Mouse (Mus musculus) kidney, adult 8-10 months (tissue): ENCODE measurements at regions not wholly inside any gene's neighbourhood (a gene's known extent, or its start where the extent isn't known, plus 50 kb on each side); places are given as distances from the start of the nearest gene placed in this dataset.

ENCODE experiments used
- DNase-seq, 2 experiments: peaks; one replicate each; pipeline ENCODE4 v3.0.0; 2022

DNA sequence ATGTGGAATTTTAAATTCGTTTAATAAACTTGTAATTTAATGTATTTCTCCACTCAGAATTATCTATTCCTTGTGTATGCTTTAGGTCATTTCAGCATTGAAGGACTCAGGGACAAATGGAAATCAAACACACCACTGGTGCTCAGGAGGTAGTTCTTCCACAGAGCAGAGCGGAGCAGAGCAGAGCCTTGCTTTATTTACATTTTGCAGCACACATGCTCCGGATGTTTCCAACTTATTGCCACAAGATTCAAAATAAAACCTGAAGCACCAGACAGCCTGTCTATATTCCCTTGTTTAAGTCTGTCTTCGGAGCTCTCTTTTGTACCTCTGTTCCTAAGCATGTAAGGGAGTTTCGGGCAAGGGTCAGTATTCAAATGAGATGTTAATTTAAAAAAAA is 135.2 kb upstream of the Meis2 start:
- no peak for DNase-seq

- DNase-seq = no peak
These were observed 116.2 kb upstream of the Meis2 start for GRCm38 (mm10) chr2:116181861-116182260.

DNA sequence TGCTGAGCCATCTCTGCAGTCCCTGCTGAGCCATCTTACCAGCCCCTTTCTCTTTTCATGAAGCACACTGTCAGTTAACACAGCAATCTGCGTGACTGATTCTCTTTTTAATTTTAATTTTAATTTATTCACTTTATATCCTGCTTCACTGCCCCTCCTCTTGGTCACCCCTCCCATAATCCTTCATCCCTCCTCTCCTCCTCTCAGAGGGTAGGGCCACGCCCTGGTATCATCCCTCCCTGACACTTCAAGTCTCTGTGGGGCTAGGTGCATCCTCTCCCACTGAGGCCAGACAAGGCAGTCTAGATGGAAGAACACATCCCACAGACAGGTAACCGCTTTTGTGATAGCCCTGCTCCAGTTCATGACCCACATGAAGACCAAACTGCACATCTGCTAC is 111.5 kb upstream of the Meis2 start:
- no peak for DNase-seq

DNA sequence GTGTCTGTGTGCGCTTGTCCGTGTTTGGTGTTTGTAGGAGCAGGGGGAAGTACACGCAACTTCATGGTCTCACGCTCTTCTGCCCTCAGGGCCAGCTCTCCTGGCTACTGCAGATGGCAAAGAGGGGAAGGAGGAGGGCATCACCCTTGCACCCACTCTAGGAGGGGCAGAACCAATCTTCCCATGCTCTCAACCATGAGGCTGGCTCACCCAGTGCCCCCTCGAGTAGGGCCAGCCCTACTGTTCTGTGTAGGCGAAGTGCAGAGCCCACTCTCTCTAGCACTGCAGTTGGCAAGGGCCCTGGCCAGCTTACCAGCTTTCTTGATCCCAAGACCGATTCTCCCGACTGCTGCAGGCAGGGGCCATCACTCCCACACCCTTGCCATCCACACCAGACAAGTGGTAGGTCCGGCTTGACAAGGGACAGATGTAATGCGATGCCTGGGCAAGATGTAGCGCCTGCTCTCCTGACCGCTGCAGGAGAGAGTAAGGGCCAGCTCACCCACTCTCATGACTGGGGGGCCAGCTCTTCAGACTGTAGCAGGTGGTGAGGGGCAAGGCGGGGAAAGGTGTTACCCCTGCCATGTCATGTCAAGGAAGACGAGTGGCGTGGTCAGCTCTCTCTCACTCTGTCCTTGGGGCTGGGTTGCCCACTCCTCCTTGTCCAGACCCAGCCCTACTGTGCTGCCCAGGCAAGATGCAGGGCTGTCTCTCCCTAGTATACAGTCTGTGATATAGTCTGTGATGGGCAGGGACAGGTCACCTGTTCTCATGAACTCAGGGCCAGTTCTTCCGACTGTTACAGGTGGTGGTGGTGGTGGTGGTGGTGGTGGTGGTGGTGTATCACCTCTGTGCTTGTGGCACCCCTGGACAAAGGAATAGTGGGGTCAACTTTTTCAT is 100.5 kb upstream of the Meis2 start:
- no peak for DNase-seq
